Mouse (Mus musculus): ENCODE measurements around the gene Klf12.

GRCm38 (mm10) chr14:100053456-100053855, 231.0 kb downstream of the Klf12 start:
- TF ChIP-seq POLR2A (IDR thresholded peaks at IDR 0.05; ENCODE audit: control insufficient read depth, extremely low read depth, insufficient read depth, low read length, poor library complexity) = no peak
- no peak for TF ChIP-seq CTCF (IDR thresholded peaks at IDR 0.05; ENCODE audit: borderline replicate concordance, control insufficient read depth, extremely low read depth, insufficient read depth, low read length, poor library complexity)

All from thymus, adult 2 months (tissue).